Mouse (Mus musculus): Measurements from ENCODE around the gene Unc80. TPM values are rescaled to one million over a fixed set of nuclear protein-coding genes. Genes with fewer than 3 reads are reported as not detected.

The Unc80 gene
- total RNA-seq, 2 experiments from 2014 or later = 247 to 270 TPM

DNA sequence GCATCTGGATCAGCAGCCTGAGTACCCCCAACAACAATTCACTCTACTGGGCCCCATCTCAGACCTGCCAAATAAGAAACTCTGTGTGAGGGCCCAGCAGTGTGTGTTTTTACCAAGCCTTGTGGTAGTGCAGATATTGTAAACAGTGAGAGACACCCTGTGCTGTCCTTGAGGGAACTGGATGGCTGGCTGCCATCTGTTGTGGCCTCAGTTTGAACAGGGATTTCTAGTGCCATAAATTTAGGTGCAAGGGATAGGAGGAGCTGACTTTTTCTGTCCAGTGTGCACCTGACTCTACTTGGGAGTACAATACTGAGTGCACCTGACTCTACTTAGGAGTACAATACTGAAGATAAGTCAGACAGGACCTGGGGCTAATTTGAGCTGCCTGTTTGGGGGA is 178.7 kb downstream of the Unc80 start:
- DNase-seq (ENCODE audit: extremely low spot score in 1 of 2, low spot score in 2 of 2) = no peak
- Histone ChIP-seq H3K27ac (no peak overlapping the region), H3K4me3 (no peak overlapping the region)
- TF ChIP-seq CTCF (IDR thresholded peaks at IDR 0.05) = no peak
- intact Hi-C loops (cut with DNase I) = no loop called here

DNA sequence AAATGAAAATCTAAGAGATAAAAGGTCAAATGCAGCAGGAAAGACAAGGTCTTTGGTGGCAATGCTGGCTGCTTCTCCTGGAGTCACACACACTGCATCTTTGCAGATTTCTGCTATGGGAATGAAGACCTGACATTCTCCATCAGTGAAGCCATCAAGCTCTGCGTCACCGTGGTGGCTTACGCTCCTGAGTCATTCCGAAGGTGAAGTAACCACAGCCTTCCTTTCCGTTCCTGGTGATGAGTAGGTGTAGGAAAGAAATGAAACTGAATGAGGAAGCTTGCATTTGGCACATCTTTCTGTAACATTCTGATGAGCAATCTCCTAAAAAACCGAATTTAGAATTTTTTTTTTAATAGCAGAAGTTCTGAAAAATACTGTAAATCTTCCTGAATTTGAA is 181.4 kb downstream of the Unc80 start:
- TF ChIP-seq CTCF (IDR thresholded peaks at IDR 0.05) = no peak
- intact Hi-C loops (cut with DNase I) = no loop called here
- H3K4me3 ChIP-seq = no peak overlapping the region
- H3K27ac ChIP-seq = peak overlapping the region; percentile 62
- DNase-seq (ENCODE audit: extremely low spot score in 1 of 2, low spot score in 2 of 2) = peak; percentile 33 to 57

DNA sequence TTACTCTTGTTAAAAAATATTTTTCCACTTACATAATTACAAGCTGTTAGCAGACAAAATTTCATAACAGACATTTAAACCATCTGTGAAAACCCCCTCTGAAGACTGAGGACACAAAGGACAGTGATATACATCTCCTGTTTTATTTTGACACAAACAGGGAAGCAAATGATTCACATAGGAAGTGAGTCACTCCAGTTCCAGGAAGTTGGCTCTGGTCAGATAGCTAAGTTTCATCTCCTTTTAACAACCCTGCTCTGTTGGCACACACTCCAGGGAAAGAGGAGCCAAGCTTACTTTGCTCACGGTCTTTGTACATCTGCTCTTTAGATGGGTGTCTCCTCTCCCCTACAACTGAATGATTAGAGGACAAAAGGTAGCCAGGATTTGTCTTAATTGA is 181.8 kb downstream of the Unc80 start:
- DNase-seq (ENCODE audit: extremely low spot score in 1 of 2, low spot score in 2 of 2) = no peak
- no peak for TF ChIP-seq CTCF (IDR thresholded peaks at IDR 0.05)
- intact Hi-C loops (cut with DNase I) = no loop called here
- Histone ChIP-seq H3K4me3 (no peak overlapping the region), H3K27ac (peak overlapping the region; percentile 61)

DNA sequence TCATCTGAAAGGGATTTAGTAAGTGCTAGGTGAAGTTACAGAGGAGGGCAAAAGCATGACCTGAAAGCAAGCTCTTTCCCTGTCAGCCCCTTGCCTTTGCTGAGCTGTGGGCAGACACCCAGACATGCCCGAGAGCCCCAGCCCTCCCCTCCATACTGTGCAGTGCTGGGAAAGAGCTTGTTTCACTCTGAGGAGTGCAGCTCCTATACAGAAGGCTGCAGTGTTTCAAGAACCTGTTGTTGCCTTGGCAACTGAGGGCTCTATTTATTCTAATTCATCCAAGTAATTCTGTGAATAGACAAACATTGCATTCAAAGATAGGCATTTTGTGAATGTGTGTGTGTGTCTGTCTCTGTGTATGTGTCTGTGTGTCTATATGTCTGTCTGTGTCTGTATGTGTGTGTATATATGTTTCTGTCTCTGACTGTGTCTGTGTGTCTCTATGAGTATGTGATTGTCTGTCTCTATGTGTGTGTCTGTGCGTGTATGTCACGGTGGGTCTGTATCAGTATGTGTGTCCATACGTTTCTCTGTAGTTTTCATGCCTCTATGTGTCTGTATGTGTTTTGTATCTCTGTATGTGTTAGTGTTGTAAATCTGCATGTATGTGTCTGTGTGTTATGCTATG is 187.1 kb downstream of the Unc80 start:
- DNase-seq (ENCODE audit: extremely low spot score in 1 of 2, low spot score in 2 of 2) = peak in 1 of 2 experiments; percentile 46
- intact Hi-C loops (cut with DNase I) = loop anchor here (2.0 kb wide), 1 partner anchor 550 kb away; no protein-coding TSS in a partner anchor
- TF ChIP-seq CTCF (IDR thresholded peaks at IDR 0.05) = no peak
- Histone ChIP-seq H3K4me3 (no peak overlapping the region), H3K27ac (no peak overlapping the region; the same call in 1 of the 2 replicates)

DNA sequence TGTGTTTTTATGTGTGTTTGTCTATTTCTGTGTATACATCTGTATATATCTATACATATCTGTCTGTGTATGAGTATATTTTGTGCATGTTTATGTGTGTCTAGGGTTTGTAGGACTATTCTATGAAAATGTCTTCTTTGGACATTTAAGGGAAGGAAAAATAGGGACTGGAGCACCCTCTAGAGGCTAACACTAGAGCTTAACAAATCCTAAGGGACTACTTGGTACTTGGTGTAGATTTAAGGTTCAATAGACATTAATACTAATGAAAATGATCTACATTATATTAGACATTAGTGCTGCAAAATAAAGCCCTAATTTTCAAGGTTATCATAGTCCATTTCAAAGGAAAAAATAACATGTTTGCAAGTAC is 187.6 kb downstream of the Unc80 start:
- Histone ChIP-seq H3K4me3 (no peak overlapping the region), H3K27ac (no peak overlapping the region)
- intact Hi-C loops (cut with DNase I) = loop anchor here (2.0 kb wide), 1 partner anchor 551 kb away; no protein-coding TSS in a partner anchor
- peak; percentile 80 for TF ChIP-seq CTCF (IDR thresholded peaks at IDR 0.05)
- DNase-seq (ENCODE audit: extremely low spot score in 1 of 2, low spot score in 2 of 2) = no peak

DNA sequence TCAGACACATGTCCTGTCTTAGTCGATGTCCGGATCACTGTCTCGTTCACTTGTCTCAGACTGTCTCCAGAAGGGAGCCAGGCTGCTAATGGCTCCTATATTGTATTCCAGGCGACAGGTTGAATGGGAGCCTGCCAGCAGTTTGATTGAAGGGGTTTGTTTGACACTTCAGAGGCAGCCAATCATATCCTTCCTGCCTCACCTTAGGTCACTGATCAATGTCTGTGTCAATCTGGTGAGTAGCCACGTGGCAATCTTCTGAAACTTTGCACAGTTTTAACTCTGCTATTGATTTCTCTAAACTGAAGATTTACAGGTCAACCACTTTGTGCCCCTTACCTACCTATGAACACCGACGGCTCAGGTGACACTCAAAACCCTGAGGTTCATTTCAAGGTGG is 203.3 kb downstream of the Unc80 start:
- no peak for DNase-seq (ENCODE audit: extremely low spot score in 1 of 2, low spot score in 2 of 2)
- intact Hi-C loops (cut with DNase I) = no loop called here
- H3K4me3 ChIP-seq = no peak overlapping the region
- no peak for TF ChIP-seq CTCF (IDR thresholded peaks at IDR 0.05)
- H3K27ac ChIP-seq = no peak overlapping the region

DNA sequence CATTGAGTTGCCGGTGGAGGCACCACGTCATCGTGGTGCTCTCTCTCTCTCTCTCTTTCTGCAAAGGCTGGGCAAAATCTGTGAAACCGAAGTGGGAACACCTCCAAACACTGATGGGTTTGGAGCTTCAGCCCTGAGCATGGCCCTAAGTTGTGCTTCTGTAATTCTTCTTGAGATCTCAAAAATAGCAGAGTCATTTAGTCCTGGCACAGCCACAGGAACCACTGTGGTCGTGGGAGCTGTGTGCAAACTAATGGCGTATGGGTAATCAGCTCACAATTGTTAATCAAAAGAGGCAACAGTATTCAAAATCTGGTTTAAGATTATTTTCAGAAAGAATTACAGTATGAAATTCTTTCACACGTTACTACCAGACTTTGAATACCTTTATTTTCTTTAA is 204.6 kb downstream of the Unc80 start:
- Histone ChIP-seq H3K27ac (no peak overlapping the region), H3K4me3 (no peak overlapping the region)
- no peak for DNase-seq (ENCODE audit: extremely low spot score in 1 of 2, low spot score in 2 of 2)
- intact Hi-C loops (cut with DNase I) = no loop called here
- no peak for TF ChIP-seq CTCF (IDR thresholded peaks at IDR 0.05)

DNA sequence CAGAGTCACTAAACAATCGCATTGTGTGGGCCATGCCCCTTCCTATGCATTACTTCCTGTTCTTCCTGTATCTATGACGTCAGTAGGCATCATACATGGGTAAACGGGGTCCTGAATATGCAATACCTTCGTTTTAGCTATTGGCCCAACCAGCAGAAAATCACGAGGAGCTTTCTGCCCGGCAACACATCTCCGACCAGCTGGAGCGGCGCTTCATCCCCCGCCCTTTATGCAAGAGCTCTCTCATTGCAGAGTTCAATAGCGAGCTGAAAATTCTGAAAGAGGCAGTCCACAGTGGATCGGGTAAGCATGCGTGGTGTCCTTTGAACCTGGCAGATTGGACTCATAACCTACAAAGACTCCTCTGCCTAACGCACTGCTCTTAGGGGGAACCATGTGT is 209.8 kb downstream of the Unc80 start:
- TF ChIP-seq CTCF (IDR thresholded peaks at IDR 0.05) = no peak
- H3K4me3 ChIP-seq = no peak overlapping the region
- H3K27ac ChIP-seq = no peak overlapping the region
- no peak for DNase-seq (ENCODE audit: extremely low spot score in 1 of 2, low spot score in 2 of 2)
- intact Hi-C loops (cut with DNase I) = loop anchor here (2.0 kb wide), 1 partner anchor 161 kb away; no protein-coding TSS in a partner anchor

DNA sequence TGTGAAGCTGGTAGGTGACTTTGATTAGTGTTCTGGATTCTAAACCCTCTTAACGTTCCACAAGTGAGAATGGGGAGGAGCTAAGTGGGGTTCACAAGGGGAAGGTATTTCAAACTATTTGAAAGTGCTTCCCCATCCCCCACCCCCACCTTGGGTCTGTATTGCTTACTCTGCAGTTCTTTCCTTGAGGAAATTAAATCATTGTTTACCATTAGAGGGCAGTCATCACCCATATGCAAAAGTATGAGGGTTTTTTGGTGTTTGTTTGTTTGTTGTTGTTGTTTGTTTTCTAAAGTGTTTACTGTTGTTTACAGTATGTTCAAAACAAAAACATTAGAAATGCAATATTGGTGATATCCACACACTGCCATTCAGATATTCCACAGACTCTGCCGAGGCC is 210.5 kb downstream of the Unc80 start:
- TF ChIP-seq CTCF (IDR thresholded peaks at IDR 0.05) = peak; percentile 27
- Histone ChIP-seq H3K4me3 (no peak overlapping the region), H3K27ac (no peak overlapping the region)
- intact Hi-C loops (cut with DNase I) = loop anchor here (2.0 kb wide), 1 partner anchor 160 kb away; no protein-coding TSS in a partner anchor
- DNase-seq (ENCODE audit: extremely low spot score in 1 of 2, low spot score in 2 of 2) = no peak

DNA sequence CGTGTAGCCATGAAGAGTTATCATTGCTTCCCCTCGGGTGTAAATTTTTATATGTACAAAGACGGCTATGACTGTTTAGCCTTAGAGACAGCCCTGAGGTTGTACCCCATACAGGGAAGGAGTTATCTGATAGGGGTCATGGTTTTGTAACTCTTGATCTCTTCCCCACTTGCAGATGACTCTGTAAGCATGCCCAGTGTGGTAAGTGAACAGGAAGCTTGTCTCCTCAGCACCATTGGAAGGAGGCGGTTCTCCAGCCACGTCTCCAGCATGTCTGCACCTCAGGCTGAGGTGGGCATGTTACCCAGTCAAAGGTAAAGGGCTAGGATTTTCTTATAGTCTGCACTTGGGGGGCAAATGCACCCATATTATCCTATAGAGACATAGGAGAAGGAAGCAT is 214.8 kb downstream of the Unc80 start:
- DNase-seq (ENCODE audit: extremely low spot score in 1 of 2, low spot score in 2 of 2) = no peak
- no peak for TF ChIP-seq CTCF (IDR thresholded peaks at IDR 0.05)
- intact Hi-C loops (cut with DNase I) = no loop called here
- Histone ChIP-seq H3K4me3 (no peak overlapping the region), H3K27ac (no peak overlapping the region)

DNA sequence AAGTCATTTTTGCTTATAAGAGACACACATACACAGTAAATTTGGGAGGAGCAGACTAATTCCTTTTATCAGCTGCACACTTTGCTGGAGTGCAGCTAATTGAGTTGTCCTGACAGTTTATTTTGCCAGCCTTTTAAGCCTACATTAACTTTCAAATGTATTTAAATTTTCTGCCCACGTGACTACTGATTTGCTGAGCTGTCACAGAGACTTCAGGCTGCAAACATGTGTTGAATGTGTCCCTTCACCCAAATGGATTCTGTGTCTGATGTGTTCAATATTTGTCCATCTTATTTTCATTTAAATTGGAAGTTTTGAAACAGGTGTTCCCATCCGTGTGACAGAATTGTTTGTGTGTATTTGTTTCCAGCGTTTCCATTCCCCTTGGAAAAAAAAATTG is 223.6 kb downstream of the Unc80 start:
- H3K27ac ChIP-seq = no peak overlapping the region
- intact Hi-C loops (cut with DNase I) = no loop called here
- no peak for TF ChIP-seq CTCF (IDR thresholded peaks at IDR 0.05)
- H3K4me3 ChIP-seq = no peak overlapping the region
- DNase-seq (ENCODE audit: extremely low spot score in 1 of 2, low spot score in 2 of 2) = no peak

DNA sequence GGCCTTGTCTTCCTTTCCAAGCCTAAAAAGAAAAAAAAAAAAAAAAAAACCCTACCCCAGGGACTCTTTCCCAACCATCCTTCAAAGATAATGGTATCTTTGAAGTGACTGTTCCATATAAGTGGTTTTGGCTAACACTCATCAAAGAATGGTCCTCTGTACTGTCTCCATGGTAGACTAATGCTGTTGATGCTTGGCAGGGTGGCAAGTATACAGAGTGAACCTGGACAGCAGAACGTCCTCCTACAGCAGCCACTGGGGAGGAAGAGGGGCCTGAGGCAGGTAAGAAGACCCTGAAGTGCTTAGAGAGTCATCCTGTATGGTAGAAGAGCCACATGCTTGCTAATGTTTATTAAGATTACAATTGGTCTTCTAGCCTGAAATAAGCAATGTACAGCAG is 224.1 kb downstream of the Unc80 start:
- no peak for TF ChIP-seq CTCF (IDR thresholded peaks at IDR 0.05)
- DNase-seq (ENCODE audit: extremely low spot score in 1 of 2, low spot score in 2 of 2) = no peak
- Histone ChIP-seq H3K4me3 (no peak overlapping the region), H3K27ac (no peak overlapping the region; the same call in 1 of the 2 replicates)
- intact Hi-C loops (cut with DNase I) = no loop called here

DNA sequence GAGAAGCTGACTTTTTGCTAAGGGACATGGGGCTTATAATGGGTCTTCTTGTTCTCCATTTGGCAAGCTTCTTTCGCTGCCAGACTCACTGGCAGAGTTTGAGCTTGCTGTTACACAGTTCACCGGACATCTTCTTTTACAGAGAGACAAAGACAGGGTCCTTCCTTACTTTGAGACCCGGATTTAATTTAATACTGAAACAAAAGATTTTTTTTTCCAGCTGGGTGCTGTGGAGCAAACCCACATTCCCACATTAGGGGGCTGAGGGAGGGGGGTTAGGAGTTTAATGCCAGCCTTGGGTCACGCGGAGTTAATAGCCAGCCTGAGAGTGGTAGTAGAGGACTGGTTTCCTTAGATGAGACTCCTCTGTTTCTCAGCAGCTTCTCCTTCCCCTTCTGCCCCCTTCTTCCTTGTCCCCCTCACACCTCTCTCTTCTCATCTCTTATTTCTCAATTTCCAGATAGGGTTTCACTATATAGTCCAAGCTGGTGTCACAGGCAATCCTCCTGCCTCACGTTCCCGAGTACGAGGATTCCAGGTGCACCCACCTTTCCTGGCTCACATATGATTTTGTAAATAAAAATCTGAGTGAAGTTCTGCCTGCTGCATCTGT is 224.7 kb downstream of the Unc80 start:
- no peak overlapping the region for H3K4me3 ChIP-seq
- H3K27ac ChIP-seq = no peak overlapping the region
- DNase-seq (ENCODE audit: extremely low spot score in 1 of 2, low spot score in 2 of 2) = no peak
- intact Hi-C loops (cut with DNase I) = no loop called here
- no peak for TF ChIP-seq CTCF (IDR thresholded peaks at IDR 0.05)

Measured in left cerebral cortex, adult 2 months (tissue).